Mouse (Mus musculus) liver, embryonic 14.5 days (tissue): ENCODE results near the gene Cyp2r1.

Experiments used
- CTCF ChIP-seq: IDR thresholded peaks from 2 replicates; pipeline ENCODE4 v1.5.1; 2016; ENCODE audit warnings: antibody characterized with exemption, low read depth, control low read depth
- EP300 ChIP-seq: IDR thresholded peaks from 2 replicates; pipeline ENCODE4 v1.6.1; 2016; ENCODE audit warnings: antibody characterized with exemption, low read depth

GRCm38 (mm10) chr7:114581200-114581599, 18.4 kb upstream of the Cyp2r1 start:
- no peak for TF ChIP-seq CTCF
- no peak for TF ChIP-seq EP300
